Mouse (Mus musculus): Measurements from ENCODE around the gene Gm11992. TPM values are rescaled to one million over a fixed set of nuclear protein-coding genes. Genes with fewer than 3 reads are reported as not detected.

Gm11992 gene
- polyA plus RNA-seq, 1 experiment from 2014 or later = 0.09 TPM

- Histone ChIP-seq H3K36me3 (no peaks in the 10 kb centered on the region), H3K27me3 (ENCODE audit: low read depth, poor library complexity, severe bottlenecking) (peaks cover 77% of the 10 kb centered on the region), H3K4me1 (peaks cover 31% of the 10 kb centered on the region), H3K27ac (no peak within 1 kb of the TSS), H3K9me3 (replicated peaks) (no peaks in the 10 kb centered on the region), H3K4me3 (peak within 1 kb of the TSS; percentile 38)
- WGBS = 1% methylated on average over 7 of the region's 7 CpGs
- peak; percentile 35 for DNase-seq (ENCODE audit: low spot score)
Observed at GRCm38 (mm10) chr11:9118050-9118420, 69.6 kb downstream of the Gm11992 start, which contains the start of gene Upp1. Gene Upp1, plus strand, starts transcription at chr11:9118103.

GRCm38 (mm10) chr11:9118421-9119121, 70.2 kb downstream of the Gm11992 start:
- Histone ChIP-seq H3K4me1 (peaks cover 31% of the 10 kb centered on the region), H3K27me3 (ENCODE audit: low read depth, poor library complexity, severe bottlenecking) (peaks cover 77% of the 10 kb centered on the region), H3K9me3 (replicated peaks) (no peaks in the 10 kb centered on the region), H3K27ac (no peak overlapping the region), H3K4me3 (peak overlapping the region; percentile 38), H3K36me3 (no peaks in the 10 kb centered on the region)
- under 1% methylated on average over 40 of the region's 40 CpGs for WGBS
- peak; percentile 52 for DNase-seq (ENCODE audit: low spot score)

Other genes starting within 250 kb of the Gm11992 start
- not detected in 2 replicates for gene Pkd1l1, start 75.3 kb upstream of the Gm11992 start, polyA plus RNA-seq (2016; fragmentation: Nextera tagmentation; extraction: Ambion mirVana)
- 22.6 and 25.3 TPM in 2 replicates for gene Hus1, start 37.4 kb upstream of the Gm11992 start, polyA plus RNA-seq (2016; fragmentation: Nextera tagmentation; extraction: Ambion mirVana)
- gene Sun3, start 397 bp downstream of the Gm11992 start, polyA plus RNA-seq (2016; fragmentation: Nextera tagmentation; extraction: Ambion mirVana) = not detected in 2 replicates
- 5.0 and 5.2 TPM in 2 replicates for gene Upp1, start 69.5 kb downstream of the Gm11992 start, polyA plus RNA-seq (2016; fragmentation: Nextera tagmentation; extraction: Ambion mirVana)
- gene Abca13, start 143.3 kb downstream of the Gm11992 start, polyA plus RNA-seq (2016; fragmentation: Nextera tagmentation; extraction: Ambion mirVana) = 0.01 TPM in 1 of 2 replicates, not detected in the other